Mouse (Mus musculus) megakaryocyte progenitor cell, adult 5-6 weeks (primary cell): ENCODE measurements at regions not wholly inside any gene's neighbourhood (a gene's known extent, or its start where the extent isn't known, plus 50 kb on each side); places are given as distances from the start of the nearest gene placed in this dataset.
"Not testable (repeated sequence)": the region's sequence is repeated elsewhere in the genome, so short reads cannot be mapped to it uniquely, and the experiment has no call there.

Experiments
- ATAC-seq: replicated peaks from 2 replicates; pipeline ENCODE4 v1.8.0; 2016; ENCODE audit warnings: mild to moderate bottlenecking, moderate TSS enrichment, inconsistent platforms; ENCODE audit not compliant: poor library complexity

- peak; percentile 58; the same call in 1 of the 2 replicates for ATAC-seq
Observed at GRCm38 (mm10) chr12:117327086-117327485, 189.2 kb upstream of the Rapgef5 start.

GRCm38 (mm10) chr12:117330418-117330817 is 185.9 kb upstream of the Rapgef5 start:
- ATAC-seq, result no peak

GRCm38 (mm10) chr12:117336856-117337255 is 179.4 kb upstream of the Rapgef5 start:
- peak; percentile 94 for ATAC-seq

GRCm38 (mm10) chr12:117342321-117342720 is 174.0 kb upstream of the Rapgef5 start:
- ATAC-seq, result no peak

GRCm38 (mm10) chr12:117343121-117343520 is 173.2 kb upstream of the Rapgef5 start:
- no peak for ATAC-seq

- not testable (repeated sequence) for ATAC-seq
Observed at GRCm38 (mm10) chr12:117343605-117344004, 172.7 kb upstream of the Rapgef5 start.

- no peak for ATAC-seq
Observed at GRCm38 (mm10) chr12:117344266-117345087, 171.8 kb upstream of the Rapgef5 start.

- ATAC-seq, result no peak
Observed at GRCm38 (mm10) chr12:117345088-117345977, 170.9 kb upstream of the Rapgef5 start.

- ATAC-seq, result no peak
Observed at GRCm38 (mm10) chr12:117346091-117346490, 170.2 kb upstream of the Rapgef5 start.

GRCm38 (mm10) chr12:117347135-117347534 is 169.1 kb upstream of the Rapgef5 start:
- no peak for ATAC-seq

GRCm38 (mm10) chr12:117348516-117348915 is 167.8 kb upstream of the Rapgef5 start:
- ATAC-seq, result no peak

- no peak for ATAC-seq
Observed at GRCm38 (mm10) chr12:117351900-117352299, 164.4 kb upstream of the Rapgef5 start.

GRCm38 (mm10) chr12:117352511-117352910 is 163.8 kb upstream of the Rapgef5 start:
- ATAC-seq, result no peak

GRCm38 (mm10) chr12:117352938-117353337 is 163.3 kb upstream of the Rapgef5 start:
- peak; percentile 84 for ATAC-seq

GRCm38 (mm10) chr12:117357811-117358210 is 158.5 kb upstream of the Rapgef5 start:
- no peak for ATAC-seq

- ATAC-seq, result no peak
Observed at GRCm38 (mm10) chr12:117358891-117359290, 157.4 kb upstream of the Rapgef5 start.

- ATAC-seq, result no peak
Observed at GRCm38 (mm10) chr12:117360215-117360614, 156.1 kb upstream of the Rapgef5 start.

GRCm38 (mm10) chr12:117361826-117362225 is 154.5 kb upstream of the Rapgef5 start:
- ATAC-seq, result no peak

GRCm38 (mm10) chr12:117363457-117363856 is 152.8 kb upstream of the Rapgef5 start:
- peak; percentile 61 for ATAC-seq

GRCm38 (mm10) chr12:117365181-117365580 is 151.1 kb upstream of the Rapgef5 start:
- ATAC-seq, result no peak

- no peak for ATAC-seq
Observed at GRCm38 (mm10) chr12:117365876-117366275, 150.4 kb upstream of the Rapgef5 start.
